Comparison of ENCODE assay signal across 11 mouse cellular contexts in the genomic region with DNA sequence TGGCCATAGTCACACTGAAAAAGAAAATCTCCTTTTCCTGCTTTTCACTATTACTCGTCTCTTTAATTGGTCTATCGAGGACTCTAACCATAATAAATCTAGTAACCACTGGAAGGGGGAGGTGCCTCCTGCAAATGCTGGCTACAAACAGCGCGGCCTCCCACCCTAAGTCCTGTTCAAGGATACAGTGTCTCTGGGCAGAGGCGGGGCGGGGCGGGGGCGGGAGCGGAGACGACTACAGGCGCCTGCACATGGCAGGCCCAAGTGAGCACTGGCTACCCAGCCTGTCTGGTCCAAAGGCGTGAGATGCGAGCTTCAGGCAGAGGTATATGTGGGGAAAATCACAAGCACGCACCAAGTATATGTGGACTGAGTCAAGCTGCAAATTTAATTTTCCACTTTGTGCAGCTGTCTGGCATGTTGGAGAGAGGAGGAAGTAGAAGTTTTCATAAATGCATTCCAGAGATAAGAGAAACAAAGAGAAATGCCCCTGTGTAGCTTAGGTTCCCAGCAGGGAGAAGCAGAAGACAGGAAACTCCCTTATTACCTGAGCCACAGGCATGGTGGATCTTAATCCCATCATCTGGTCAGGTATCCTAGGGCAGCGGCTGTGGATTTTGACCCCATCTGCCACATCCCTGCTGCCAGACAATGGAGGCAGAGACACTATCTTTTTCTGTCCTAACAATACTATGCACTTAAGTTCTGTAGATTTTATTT. TPM values are rescaled to one million over a fixed set of nuclear protein-coding genes. Genes with fewer than 3 reads are reported as not detected.
DNase-seq lines count a peak whose midpoint lies in the region; ATAC-seq and TF ChIP-seq lines count a peak whose summit lies in the region.
"Had no signal": no experiment of that assay in that cellular context is flagged by ENCODE, and none has a peak within 500 bp of the region (broad histone marks: within the 10 kb centered on the region; RNA-seq: fewer than 3 reads in every experiment).

No protein-coding gene starts in this region.

- H3K4me2 ChIP-seq in lung, embryonic 15.5 days = peak overlapping the region; percentile 29; the same call in 1 of the 2 replicates
- peak overlapping the region; percentile 27 for H3K4me2 ChIP-seq in stomach, embryonic 15.5 days

- no peak overlapping the region for H3K9ac ChIP-seq in lung, embryonic 15.5 days
- no peak overlapping the region for H3K9ac ChIP-seq in stomach, embryonic 15.5 days

- TF ChIP-seq CTCF in thymus, adult 2 months (IDR thresholded peaks at IDR 0.05; ENCODE audit: borderline replicate concordance, control insufficient read depth, extremely low read depth, insufficient read depth, low read length, poor library complexity) = no peak

- DNase-seq in lung, postnatal 25 days (ENCODE audit: low spot score) = no peak
- peak; percentile 46 for DNase-seq in embryonic facial prominence, embryonic 10.5 days (ENCODE audit: low spot score)
- peak; percentile 14 to 25 for DNase-seq in heart, postnatal 10 days
- DNase-seq in thymus, adult 2 months = no peak
- no peak for DNase-seq in spleen, postnatal 4 days (ENCODE audit: low spot score in 2 of 2)
- DNase-seq: cerebellum, postnatal 36 days; gastrocnemius, postnatal 36 days; left cerebral cortex, postnatal 4 days had no signal

- H3K27me3 ChIP-seq in lung, embryonic 15.5 days = no peaks in the 10 kb centered on the region
- H3K27me3 ChIP-seq in embryonic facial prominence, embryonic 10.5 days (replicated peaks; ENCODE audit: low read depth, poor library complexity, severe bottlenecking) = no peaks in the 10 kb centered on the region
- no peaks in the 10 kb centered on the region for H3K27me3 ChIP-seq in stomach, embryonic 15.5 days (replicated peaks)
- no peaks in the 10 kb centered on the region for H3K27me3 ChIP-seq in thymus, adult 2 months (ENCODE audit: control insufficient read depth, insufficient read depth, low read length)

- 38% methylated on average over 15 of the region's 15 CpGs for WGBS in lung, embryonic 15.5 days
- 44% methylated on average over 15 of the region's 15 CpGs for WGBS in embryonic facial prominence, embryonic 10.5 days
- 26% methylated on average over 15 of the region's 15 CpGs for whole genome bisulfite sequencing in stomach, embryonic 15.5 days
- WGBS in thymus, adult 2 months = 56% methylated on average over 15 of the region's 15 CpGs

- H3K4me1 ChIP-seq in lung, embryonic 15.5 days = no peaks in the 10 kb centered on the region
- H3K4me1 ChIP-seq in embryonic facial prominence, embryonic 10.5 days = peaks cover 6% of the 10 kb centered on the region
- no peaks in the 10 kb centered on the region for H3K4me1 ChIP-seq in stomach, embryonic 15.5 days
- H3K4me1 ChIP-seq in thymus, adult 2 months (replicated peaks; ENCODE audit: control insufficient read depth, insufficient read depth, low read length) = no peaks in the 10 kb centered on the region

- H3K4me3 ChIP-seq in lung, embryonic 15.5 days = no peak overlapping the region
- H3K4me3 ChIP-seq in embryonic facial prominence, embryonic 10.5 days = no peak overlapping the region
- H3K4me3 ChIP-seq in stomach, embryonic 15.5 days (replicated peaks) = no peak overlapping the region
- H3K4me3 ChIP-seq in thymus, adult 2 months (ENCODE audit: control insufficient read depth, insufficient read depth, low read length) = no peak overlapping the region

- intact Hi-C loops in heart, postnatal 10 days (cut with DNase I) = no loop called here

- no peaks in the 10 kb centered on the region for H3K9me3 ChIP-seq in lung, embryonic 15.5 days
- H3K9me3 ChIP-seq in embryonic facial prominence, embryonic 10.5 days = no peaks in the 10 kb centered on the region
- H3K9me3 ChIP-seq in stomach, embryonic 15.5 days = no peaks in the 10 kb centered on the region

- H3K27ac ChIP-seq in lung, embryonic 15.5 days = peak overlapping the region; percentile 52; the same call in 1 of the 2 replicates
- peak overlapping the region; percentile 30; the same call in 1 of the 2 replicates for H3K27ac ChIP-seq in embryonic facial prominence, embryonic 10.5 days (replicated peaks)
- H3K27ac ChIP-seq in stomach, embryonic 15.5 days = no peak overlapping the region; the same call in 1 of the 2 replicates
- H3K27ac ChIP-seq in thymus, adult 2 months (ENCODE audit: control insufficient read depth, insufficient read depth, low read length) = no peak overlapping the region

- H3K36me3 ChIP-seq in lung, embryonic 15.5 days = no peaks in the 10 kb centered on the region
- no peaks in the 10 kb centered on the region for H3K36me3 ChIP-seq in embryonic facial prominence, embryonic 10.5 days (replicated peaks)
- H3K36me3 ChIP-seq in stomach, embryonic 15.5 days = no peaks in the 10 kb centered on the region
- no peaks in the 10 kb centered on the region for H3K36me3 ChIP-seq in thymus, adult 2 months (ENCODE audit: control insufficient read depth, insufficient read depth, low read length)

- no peak for TF ChIP-seq POLR2A in thymus, adult 2 months (IDR thresholded peaks at IDR 0.05; ENCODE audit: control insufficient read depth, extremely low read depth, insufficient read depth, low read length, poor library complexity)

- peak; percentile 59; the same call in 1 of the 2 replicates for ATAC-seq in lung, embryonic 15.5 days (ENCODE audit: borderline replicate concordance, extremely low read depth, low FRiP score, low TSS enrichment)
- ATAC-seq in stomach, embryonic 15.5 days (ENCODE audit: insufficient read depth, low FRiP score, low read depth) = peak; percentile 66; the same call in 1 of the 2 replicates
- ATAC-seq: Patski had no signal

RNA-seq across cellular contexts. Expression of a gene that starts 9.2 kb away (rescaled TPM):
- 13.7 and 14.9 TPM in 2 replicates for polyA plus RNA-seq in lung, embryonic 15.5 days (2015; fragmentation: Nextera tagmentation; extraction: Ambion mirVana)
- polyA plus RNA-seq in embryonic facial prominence, embryonic 10.5 days (2016; fragmentation: Nextera tagmentation; extraction: Ambion mirVana) = 13.2 and 13.9 TPM in 2 replicates
- total RNA-seq in heart, postnatal 10 days (2021) = 10 to 100 TPM; 10.1 to 17.0 TPM
- 10.1 and 12.3 TPM in 2 replicates for polyA plus RNA-seq in stomach, embryonic 15.5 days (2015; fragmentation: Nextera tagmentation; extraction: Ambion mirVana)
- 9.8 and 12.5 TPM in 2 replicates for polyA plus RNA-seq in thymus, adult 2 months (2012; rRNA removed)

RNA-seq across cellular contexts. Expression of a gene that starts 29.5 kb away (rescaled TPM):
- polyA plus RNA-seq in lung, embryonic 15.5 days (2015; fragmentation: Nextera tagmentation; extraction: Ambion mirVana) = 2.0 and 2.3 TPM in 2 replicates
- polyA plus RNA-seq in embryonic facial prominence, embryonic 10.5 days (2016; fragmentation: Nextera tagmentation; extraction: Ambion mirVana) = 12.0 and 13.3 TPM in 2 replicates
- under 1 TPM; 0.40 to 0.50 TPM for total RNA-seq in heart, postnatal 10 days (2021)
- 3.6 and 4.0 TPM in 2 replicates for polyA plus RNA-seq in stomach, embryonic 15.5 days (2015; fragmentation: Nextera tagmentation; extraction: Ambion mirVana)
- 0.05 and 0.13 TPM in 2 replicates for polyA plus RNA-seq in thymus, adult 2 months (2012; rRNA removed)

RNA-seq across cellular contexts. Expression of a gene that starts 51.2 kb away (rescaled TPM):
- polyA plus RNA-seq in lung, embryonic 15.5 days (2015; fragmentation: Nextera tagmentation; extraction: Ambion mirVana) = 28.5 and 33.8 TPM in 2 replicates
- 49.7 and 51.9 TPM in 2 replicates for polyA plus RNA-seq in embryonic facial prominence, embryonic 10.5 days (2016; fragmentation: Nextera tagmentation; extraction: Ambion mirVana)
- total RNA-seq in heart, postnatal 10 days (2021) = 10 to 100 TPM; 43.4 to 44.3 TPM
- 24.8 and 25.9 TPM in 2 replicates for polyA plus RNA-seq in stomach, embryonic 15.5 days (2015; fragmentation: Nextera tagmentation; extraction: Ambion mirVana)
- 25.7 and 29.7 TPM in 2 replicates for polyA plus RNA-seq in thymus, adult 2 months (2012; rRNA removed)

RNA-seq across cellular contexts. Expression of a gene that starts 52.2 kb away (rescaled TPM):
- 7.5 and 8.2 TPM in 2 replicates for polyA plus RNA-seq in lung, embryonic 15.5 days (2015; fragmentation: Nextera tagmentation; extraction: Ambion mirVana)
- 7.1 and 8.7 TPM in 2 replicates for polyA plus RNA-seq in embryonic facial prominence, embryonic 10.5 days (2016; fragmentation: Nextera tagmentation; extraction: Ambion mirVana)
- total RNA-seq in heart, postnatal 10 days (2021) = 10 to 100 TPM in 1 of 2 experiments, 1 to 10 TPM in 1; 10.0 to 10.7 TPM
- 4.3 and 6.1 TPM in 2 replicates for polyA plus RNA-seq in stomach, embryonic 15.5 days (2015; fragmentation: Nextera tagmentation; extraction: Ambion mirVana)
- polyA plus RNA-seq in thymus, adult 2 months (2012; rRNA removed) = 0.34 and 0.37 TPM in 2 replicates

Comparison
In these comparisons a context has a peak if more than half of its experiments do, and no peak if none do; other contexts are left out.
1. H3K27ac ChIP-seq: peak in lung, embryonic 15.5 days (single experiment) and embryonic facial prominence, embryonic 10.5 days (single experiment); none in stomach, embryonic 15.5 days (single experiment) and thymus, adult 2 months (single experiment).
2. DNase-seq: peak in embryonic facial prominence, embryonic 10.5 days (single experiment) and heart, postnatal 10 days (2 of 2); none in lung, postnatal 25 days (single experiment), thymus, adult 2 months (single experiment) and spleen, postnatal 4 days (0 of 2).